Mouse (Mus musculus): ENCODE data around the gene Vars2. TPM values are rescaled to one million over a fixed set of nuclear protein-coding genes. Genes with fewer than 3 reads are reported as not detected.

The Vars2 gene
- 19.3 and 22.8 TPM in 2 replicates for polyA plus RNA-seq (2015; fragmentation: Nextera tagmentation; extraction: Ambion mirVana)

GRCm38 (mm10) chr17:35667334-35668065 lies at the start of gene Vars2:
Vars2 (minus strand) TSS chr17:35667592.
- H3K36me3 ChIP-seq (ENCODE audit: control insufficient read depth, insufficient read depth, low read length): peaks cover 8% of the 10 kb centered on the region
- peak within 1 kb of the TSS; percentile 57 for H3K4me3 ChIP-seq (ENCODE audit: low read length)
- H3K9me3 ChIP-seq (ENCODE audit: control insufficient read depth, low read length): no peaks in the 10 kb centered on the region
- H3K9ac ChIP-seq (ENCODE audit: low read depth, low read length): peak within 1 kb of the TSS; percentile 86
- peaks cover 16% of the 10 kb centered on the region for H3K4me1 ChIP-seq (ENCODE audit: control insufficient read depth, insufficient read depth, low read length)
- peak within 1 kb of the TSS; percentile 90 for H3K27ac ChIP-seq (ENCODE audit: low read length)
- ATAC-seq: peak; percentile 87
- H3K27me3 ChIP-seq (replicated peaks; ENCODE audit: control insufficient read depth, insufficient read depth, low read length): no peaks in the 10 kb centered on the region
- peak within 1 kb of the TSS; percentile 92 for H3K4me2 ChIP-seq (ENCODE audit: low read depth, low read length)
- WGBS: under 1% methylated on average over 61 of the region's 61 CpGs

GRCm38 (mm10) chr17:35717080-35717479 lies 49.7 kb upstream of the Vars2 start:
- Histone ChIP-seq H3K36me3 (ENCODE audit: control insufficient read depth, insufficient read depth, low read length) (no peaks in the 10 kb centered on the region), H3K27me3 (replicated peaks; ENCODE audit: control insufficient read depth, insufficient read depth, low read length) (no peaks in the 10 kb centered on the region), H3K4me1 (ENCODE audit: control insufficient read depth, insufficient read depth, low read length) (peaks cover 20% of the 10 kb centered on the region), H3K9me3 (ENCODE audit: control insufficient read depth, low read length) (no peaks in the 10 kb centered on the region), H3K4me2 (ENCODE audit: low read depth, low read length) (no peak overlapping the region), H3K9ac (ENCODE audit: low read depth, low read length) (no peak overlapping the region), H3K27ac (ENCODE audit: low read length) (no peak overlapping the region), H3K4me3 (ENCODE audit: low read length) (no peak overlapping the region)
- 86% methylated on average over 6 of the region's 6 CpGs for WGBS
- ATAC-seq: no peak

- Histone ChIP-seq H3K4me2 (ENCODE audit: low read depth, low read length) (no peak overlapping the region), H3K36me3 (ENCODE audit: control insufficient read depth, insufficient read depth, low read length) (no peaks in the 10 kb centered on the region), H3K9me3 (ENCODE audit: control insufficient read depth, low read length) (no peaks in the 10 kb centered on the region), H3K9ac (ENCODE audit: low read depth, low read length) (no peak overlapping the region), H3K4me1 (ENCODE audit: control insufficient read depth, insufficient read depth, low read length) (peaks cover 13% of the 10 kb centered on the region), H3K27me3 (replicated peaks; ENCODE audit: control insufficient read depth, insufficient read depth, low read length) (no peaks in the 10 kb centered on the region), H3K4me3 (ENCODE audit: low read length) (no peak overlapping the region), H3K27ac (ENCODE audit: low read length) (peak overlapping the region; percentile 36; the same call in 1 of the 2 replicates)
- WGBS: 67% methylated on average over 3 of the region's 3 CpGs
- ATAC-seq: peak; percentile 75
Measured at GRCm38 (mm10) chr17:35716114-35716513, 48.7 kb upstream of the Vars2 start.

DNA sequence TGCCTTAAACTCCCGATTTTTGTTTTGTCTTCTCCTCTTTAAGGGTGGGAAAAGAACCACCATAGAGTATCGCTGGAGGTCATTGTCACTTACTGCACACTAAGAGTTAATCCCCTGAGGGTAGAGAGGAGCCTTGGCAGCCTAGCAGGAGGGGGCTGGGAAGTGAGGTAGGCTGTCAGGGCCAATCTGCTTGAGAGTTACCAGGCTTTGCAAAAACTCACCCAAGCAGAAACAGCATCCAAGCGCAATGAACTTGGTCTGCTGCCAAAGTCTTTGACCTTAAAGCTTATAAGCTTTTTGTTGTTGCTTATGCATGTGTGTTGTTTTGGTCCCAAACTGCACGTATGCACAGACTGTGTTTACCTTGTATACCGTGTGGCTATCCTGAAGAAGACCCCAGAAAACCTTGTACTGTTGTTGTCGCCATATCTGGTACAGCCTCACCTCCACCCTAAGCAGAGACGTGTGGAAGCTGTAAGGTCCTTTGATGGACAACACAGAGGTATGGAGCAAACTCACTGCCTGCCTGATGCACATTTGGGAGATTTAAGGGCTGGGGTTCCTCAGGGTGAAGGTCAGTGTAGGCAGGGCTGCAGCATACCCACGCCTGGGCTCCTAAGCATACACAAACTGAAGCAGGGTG lies 43.4 kb upstream of the Vars2 start:
- Histone ChIP-seq H3K27ac (ENCODE audit: low read length) (peak overlapping the region; percentile 55), H3K27me3 (replicated peaks; ENCODE audit: control insufficient read depth, insufficient read depth, low read length) (no peaks in the 10 kb centered on the region), H3K9ac (ENCODE audit: low read depth, low read length) (no peak overlapping the region), H3K4me2 (ENCODE audit: low read depth, low read length) (no peak overlapping the region), H3K4me3 (ENCODE audit: low read length) (no peak overlapping the region), H3K36me3 (ENCODE audit: control insufficient read depth, insufficient read depth, low read length) (no peaks in the 10 kb centered on the region), H3K4me1 (ENCODE audit: control insufficient read depth, insufficient read depth, low read length) (peaks cover 11% of the 10 kb centered on the region), H3K9me3 (ENCODE audit: control insufficient read depth, low read length) (no peaks in the 10 kb centered on the region)
- WGBS: 30% methylated on average over 8 of the region's 8 CpGs
- ATAC-seq: peak; percentile 61; the same call in 1 of the 2 replicates

DNA sequence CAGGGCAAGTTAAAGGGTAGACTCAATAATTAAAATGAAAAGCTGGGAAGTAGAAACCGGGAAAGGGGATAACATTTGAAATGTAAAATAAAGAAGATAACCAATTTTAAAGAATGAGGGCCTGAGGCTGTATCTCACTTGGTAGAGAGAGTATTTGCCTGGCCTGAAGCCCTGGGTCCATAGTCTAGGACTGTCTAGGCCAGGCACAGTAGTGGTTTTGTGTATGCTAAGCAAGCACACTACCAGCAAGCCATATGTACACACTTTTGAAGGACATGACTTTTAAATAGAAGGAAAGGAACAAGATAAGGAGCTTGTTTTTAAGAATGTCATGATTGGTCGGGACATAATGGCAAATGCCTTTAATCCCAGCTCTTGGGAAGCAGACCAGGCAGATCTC lies 41.2 kb upstream of the Vars2 start:
- H3K9me3 ChIP-seq (ENCODE audit: control insufficient read depth, low read length): no peaks in the 10 kb centered on the region
- H3K4me2 ChIP-seq (ENCODE audit: low read depth, low read length): no peak overlapping the region
- 78% methylated on average over 2 of the region's 2 CpGs for WGBS
- H3K9ac ChIP-seq (ENCODE audit: low read depth, low read length): no peak overlapping the region
- no peak overlapping the region; the same call in 1 of the 2 replicates for H3K27ac ChIP-seq (ENCODE audit: low read length)
- ATAC-seq: no peak
- peaks cover 32% of the 10 kb centered on the region for H3K4me1 ChIP-seq (ENCODE audit: control insufficient read depth, insufficient read depth, low read length)
- H3K4me3 ChIP-seq (ENCODE audit: low read length): no peak overlapping the region
- no peaks in the 10 kb centered on the region for H3K27me3 ChIP-seq (replicated peaks; ENCODE audit: control insufficient read depth, insufficient read depth, low read length)
- no peaks in the 10 kb centered on the region for H3K36me3 ChIP-seq (ENCODE audit: control insufficient read depth, insufficient read depth, low read length)

- H3K27me3 ChIP-seq (replicated peaks; ENCODE audit: control insufficient read depth, insufficient read depth, low read length): no peaks in the 10 kb centered on the region
- H3K9ac ChIP-seq (ENCODE audit: low read depth, low read length): no peak overlapping the region
- no peaks in the 10 kb centered on the region for H3K9me3 ChIP-seq (ENCODE audit: control insufficient read depth, low read length)
- 65% methylated on average over 7 of the region's 7 CpGs for WGBS
- H3K36me3 ChIP-seq (ENCODE audit: control insufficient read depth, insufficient read depth, low read length): no peaks in the 10 kb centered on the region
- H3K4me1 ChIP-seq (ENCODE audit: control insufficient read depth, insufficient read depth, low read length): peaks cover 36% of the 10 kb centered on the region
- no peak for ATAC-seq
- H3K4me3 ChIP-seq (ENCODE audit: low read length): no peak overlapping the region
- no peak overlapping the region for H3K4me2 ChIP-seq (ENCODE audit: low read depth, low read length)
- H3K27ac ChIP-seq (ENCODE audit: low read length): no peak overlapping the region
Measured at GRCm38 (mm10) chr17:35707929-35708328, 40.5 kb upstream of the Vars2 start.

DNA sequence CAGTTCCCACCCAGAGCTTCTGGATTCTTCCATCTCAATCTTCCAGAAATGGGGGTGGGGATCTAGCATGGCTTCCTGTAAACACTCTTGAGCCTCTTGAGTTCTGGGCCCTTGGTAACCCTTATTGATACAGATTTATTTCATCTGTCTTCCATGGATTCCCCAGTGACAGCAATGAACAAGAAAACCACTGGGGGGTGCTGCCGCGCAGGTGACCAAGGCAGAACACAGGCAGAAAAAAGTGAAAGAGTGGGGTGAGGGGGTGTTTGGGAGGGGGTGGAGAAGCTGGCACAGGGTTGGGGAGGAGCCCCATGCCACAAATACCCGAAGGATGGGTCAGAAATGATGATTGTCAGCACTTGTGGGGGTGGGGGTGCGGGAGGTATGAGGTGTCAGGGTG lies 38.4 kb upstream of the Vars2 start:
- ATAC-seq: no peak
- Histone ChIP-seq H3K27ac (ENCODE audit: low read length) (peak overlapping the region; percentile 95; the same call in 1 of the 2 replicates), H3K36me3 (ENCODE audit: control insufficient read depth, insufficient read depth, low read length) (no peaks in the 10 kb centered on the region), H3K27me3 (replicated peaks; ENCODE audit: control insufficient read depth, insufficient read depth, low read length) (no peaks in the 10 kb centered on the region), H3K4me3 (ENCODE audit: low read length) (no peak overlapping the region), H3K9me3 (ENCODE audit: control insufficient read depth, low read length) (no peaks in the 10 kb centered on the region), H3K4me2 (ENCODE audit: low read depth, low read length) (no peak overlapping the region), H3K4me1 (ENCODE audit: control insufficient read depth, insufficient read depth, low read length) (peaks cover 44% of the 10 kb centered on the region), H3K9ac (ENCODE audit: low read depth, low read length) (no peak overlapping the region)
- WGBS: 31% methylated on average over 4 of the region's 4 CpGs

DNA sequence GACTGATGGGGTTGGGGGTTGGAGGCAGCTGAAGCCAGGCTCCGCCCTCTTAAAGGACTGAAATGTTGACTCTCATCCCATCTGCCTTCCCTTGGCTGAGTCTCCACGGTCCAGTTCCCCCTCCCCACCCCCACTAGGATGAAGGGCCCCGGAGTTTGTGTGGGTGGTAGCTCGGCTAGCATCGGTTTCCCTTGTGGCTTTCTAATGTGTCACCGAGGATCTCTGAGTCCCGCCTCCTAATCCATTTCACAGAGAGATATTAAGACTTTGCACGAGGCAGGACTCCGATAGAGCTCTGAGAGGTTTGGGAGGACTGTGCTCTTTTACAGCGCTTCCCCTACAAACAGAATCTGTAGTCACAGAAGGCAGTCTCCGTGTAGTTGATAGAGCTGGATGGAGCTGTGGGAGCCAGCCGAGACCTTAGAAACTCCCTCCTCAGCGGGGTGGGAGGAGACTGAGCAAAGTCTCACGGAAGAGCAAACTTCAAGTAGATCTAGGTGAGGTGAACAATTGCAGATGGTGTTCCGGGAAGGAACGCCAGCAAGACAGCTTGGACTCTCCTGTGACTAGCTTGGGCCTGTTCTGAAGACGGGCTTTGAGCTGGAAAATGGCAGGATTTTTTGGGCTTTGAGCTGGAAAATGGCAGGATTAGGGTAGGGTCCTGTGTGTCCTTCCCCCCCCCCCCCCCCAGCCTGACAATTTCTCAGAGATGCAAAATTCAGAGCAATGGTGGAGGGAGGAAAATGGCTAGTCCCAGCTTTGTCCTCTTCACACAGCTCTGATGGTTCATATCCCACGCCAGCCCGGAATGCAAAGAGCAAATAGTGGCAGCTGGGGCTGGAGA lies 37.5 kb upstream of the Vars2 start, which contains the start of gene Ddr1:
Gene Ddr1, minus strand, starts transcription at position 1 of the 844 bp plus-strand sequence.
- H3K4me2 ChIP-seq (ENCODE audit: low read depth, low read length): peak within 1 kb of the TSS; percentile 70
- H3K4me3 ChIP-seq (ENCODE audit: low read length): peak within 1 kb of the TSS; percentile 47
- H3K27ac ChIP-seq (ENCODE audit: low read length): peak within 1 kb of the TSS; percentile 95
- H3K36me3 ChIP-seq (ENCODE audit: control insufficient read depth, insufficient read depth, low read length): no peaks in the 10 kb centered on the region
- H3K9me3 ChIP-seq (ENCODE audit: control insufficient read depth, low read length): no peaks in the 10 kb centered on the region
- H3K4me1 ChIP-seq (ENCODE audit: control insufficient read depth, insufficient read depth, low read length): peaks cover 39% of the 10 kb centered on the region
- peak within 1 kb of the TSS; percentile 71 for H3K9ac ChIP-seq (ENCODE audit: low read depth, low read length)
- no peaks in the 10 kb centered on the region for H3K27me3 ChIP-seq (replicated peaks; ENCODE audit: control insufficient read depth, insufficient read depth, low read length)
- WGBS: 5% methylated on average over 19 of the region's 19 CpGs
- ATAC-seq: peak; percentile 54

DNA sequence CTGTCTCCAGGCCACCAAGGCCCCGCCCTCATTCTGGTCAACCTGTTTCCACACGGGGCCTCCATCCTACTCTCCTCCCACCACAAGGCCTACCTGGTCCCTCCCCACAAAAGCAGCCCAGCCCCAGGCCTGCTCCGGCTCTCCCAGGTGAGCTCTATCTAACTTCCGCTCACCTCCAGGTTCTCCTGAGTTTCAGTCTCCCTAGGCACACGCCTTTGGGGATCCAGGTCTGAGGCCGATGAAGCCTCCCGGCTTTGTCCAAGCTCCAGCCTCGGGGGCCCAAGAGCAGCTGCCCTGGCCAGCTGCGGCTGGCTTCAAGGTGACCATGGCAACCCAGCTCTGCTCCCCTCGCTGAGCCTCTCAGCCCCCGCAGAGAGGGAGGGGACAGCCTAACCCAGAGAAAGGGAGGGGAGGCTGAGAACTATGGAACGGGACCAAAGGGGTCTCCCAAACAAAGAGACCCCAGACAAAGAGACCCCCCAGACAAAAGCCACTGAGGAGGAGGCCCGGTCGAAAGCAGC lies 36.4 kb upstream of the Vars2 start:
- peak overlapping the region; percentile 47 for H3K4me3 ChIP-seq (ENCODE audit: low read length)
- no peaks in the 10 kb centered on the region for H3K9me3 ChIP-seq (ENCODE audit: control insufficient read depth, low read length)
- H3K36me3 ChIP-seq (ENCODE audit: control insufficient read depth, insufficient read depth, low read length): no peaks in the 10 kb centered on the region
- H3K27ac ChIP-seq (ENCODE audit: low read length): peak overlapping the region; percentile 95
- H3K27me3 ChIP-seq (replicated peaks; ENCODE audit: control insufficient read depth, insufficient read depth, low read length): no peaks in the 10 kb centered on the region
- WGBS: 3% methylated on average over 14 of the region's 14 CpGs
- H3K9ac ChIP-seq (ENCODE audit: low read depth, low read length): peak overlapping the region; percentile 71
- peaks cover 48% of the 10 kb centered on the region for H3K4me1 ChIP-seq (ENCODE audit: control insufficient read depth, insufficient read depth, low read length)
- peak; percentile 8; the same call in 1 of the 2 replicates for ATAC-seq
- H3K4me2 ChIP-seq (ENCODE audit: low read depth, low read length): peak overlapping the region; percentile 70
